Mouse (Mus musculus): ENCODE measurements around the gene Mok. TPM values are rescaled to one million over a fixed set of nuclear protein-coding genes. Genes with fewer than 3 reads are reported as not detected.
A peak's percentile ranks its signal among the peaks of the same experiment; 100 is the strongest.

Gene Mok
- polyA plus RNA-seq, 1 experiment from 2014 or later: 5.4 TPM

DNA sequence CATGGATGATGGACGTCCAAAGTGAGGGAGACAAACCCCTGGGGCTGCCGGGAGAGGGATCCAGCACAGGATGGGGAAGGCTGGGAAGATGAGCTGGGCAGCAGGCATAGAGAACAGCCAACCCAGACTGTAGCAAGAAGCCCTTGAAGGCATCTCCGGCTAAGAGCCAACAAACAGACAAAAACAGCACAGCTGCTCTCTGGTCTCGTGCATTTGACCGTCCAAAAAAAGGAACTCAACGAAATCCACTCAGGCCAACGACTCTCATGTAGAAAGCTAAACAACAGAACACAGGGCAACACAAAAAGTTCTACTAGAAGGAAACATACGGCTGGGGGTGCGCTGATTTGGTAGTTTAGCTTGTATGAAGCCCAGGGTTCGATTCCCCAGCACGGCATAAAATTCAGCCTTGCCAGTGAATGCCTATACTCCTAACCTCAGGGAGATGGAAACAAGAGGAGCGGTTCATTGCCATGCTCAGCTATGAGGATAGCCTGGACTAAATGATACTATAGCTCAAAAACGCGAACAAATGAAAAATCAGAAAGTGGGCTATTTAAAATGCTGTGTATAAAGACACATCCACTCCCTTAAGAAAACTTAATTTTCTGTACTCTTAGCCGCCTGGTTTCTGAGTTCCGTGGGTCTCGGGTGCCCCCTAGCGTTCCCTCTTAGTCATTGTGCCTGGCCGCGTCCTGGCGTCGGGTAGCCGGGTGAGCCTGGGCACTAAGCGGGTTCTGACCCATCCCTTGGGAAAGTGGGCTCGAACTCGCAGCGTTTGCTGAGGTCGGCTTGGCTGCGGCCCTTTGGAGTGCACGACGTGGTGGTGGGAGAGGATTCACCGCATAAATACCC is 2.7 kb upstream of the Mok start:
- Histone ChIP-seq H3K27me3 (ENCODE audit: control insufficient read depth, insufficient read depth, low read length) (no peaks in the 10 kb centered on the region), H3K27ac (ENCODE audit: low read length) (no peak overlapping the region), H3K4me2 (replicated peaks; ENCODE audit: low read depth, low read length) (peak overlapping the region; percentile 76), H3K4me1 (ENCODE audit: control insufficient read depth, insufficient read depth, low read length) (peaks cover 9% of the 10 kb centered on the region), H3K4me3 (ENCODE audit: low read depth, low read length) (peak overlapping the region; percentile 54), H3K9ac (replicated peaks; ENCODE audit: low read depth, low read length) (peak overlapping the region; percentile 21; the same call in 1 of the 2 replicates), H3K36me3 (ENCODE audit: control insufficient read depth, insufficient read depth, low read length) (no peaks in the 10 kb centered on the region), H3K9me3 (ENCODE audit: control insufficient read depth, low read depth, low read length) (no peaks in the 10 kb centered on the region)
- ATAC-seq (ENCODE audit: insufficient number of reproducible peaks, insufficient read depth, low FRiP score, low read depth): no peak
- WGBS: 17% methylated on average over 32 of the region's 32 CpGs

DNA sequence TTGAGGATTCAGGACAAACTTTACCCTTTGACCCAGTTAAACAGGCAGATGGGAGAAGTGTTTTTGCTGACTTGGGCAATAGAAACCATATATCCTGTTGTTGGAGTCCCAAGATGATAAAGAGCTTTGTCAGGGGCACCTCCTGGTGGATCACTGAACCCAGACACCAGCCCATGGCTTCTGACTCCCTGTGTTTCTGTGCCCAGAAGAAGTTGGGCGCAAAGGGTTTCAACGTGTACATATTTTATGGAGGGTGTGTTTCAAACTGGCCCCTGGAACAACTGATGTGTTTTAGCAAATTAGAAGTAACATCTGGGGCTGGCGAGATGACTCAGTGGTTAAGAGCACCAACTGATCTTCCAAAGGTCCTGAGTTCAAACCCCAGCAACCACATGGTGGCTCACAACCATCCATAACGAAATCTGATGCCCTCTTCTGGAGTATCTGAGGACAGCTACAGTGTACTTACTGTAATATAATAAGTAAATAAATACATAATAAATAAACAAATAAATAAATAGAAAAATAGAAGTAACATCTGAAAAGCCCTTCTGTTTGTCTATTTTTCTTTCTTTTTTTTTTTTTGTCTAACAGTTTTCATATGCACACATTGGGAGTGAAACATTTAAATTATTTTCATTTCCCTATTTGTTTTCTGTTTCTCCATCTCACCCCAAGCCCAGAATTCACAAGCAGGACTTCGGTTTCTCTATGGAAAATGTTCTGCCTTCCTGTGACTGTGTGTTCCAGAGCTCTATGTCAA is 1.2 kb upstream of the Mok start:
- H3K4me3 ChIP-seq (ENCODE audit: low read depth, low read length): no peak overlapping the region
- H3K9me3 ChIP-seq (ENCODE audit: control insufficient read depth, low read depth, low read length): no peaks in the 10 kb centered on the region

DNA sequence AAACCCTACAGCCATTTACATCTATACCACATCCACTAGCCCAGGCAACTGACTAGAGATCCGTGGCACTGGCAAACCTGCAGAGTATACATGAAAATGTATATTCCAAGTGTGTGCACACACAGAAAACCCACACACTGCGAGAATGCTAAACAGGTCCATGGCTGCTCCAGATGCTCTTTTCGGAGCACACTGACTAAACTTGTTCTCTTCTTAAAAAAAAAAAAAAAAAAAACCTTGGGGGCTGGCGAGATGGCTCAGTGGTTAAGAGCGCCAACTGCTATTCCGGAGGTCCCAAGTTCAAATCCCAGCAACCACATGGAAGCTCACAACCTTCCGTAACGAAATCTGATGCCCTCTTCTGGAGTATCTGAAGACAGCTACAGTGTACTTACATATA is 2.9 kb downstream of the Mok start:
- 86% methylated on average over 8 of the region's 8 CpGs for WGBS
- H3K4me3 ChIP-seq (ENCODE audit: low read depth, low read length): no peak overlapping the region
- no peaks in the 10 kb centered on the region for H3K27me3 ChIP-seq (ENCODE audit: control insufficient read depth, insufficient read depth, low read length)
- no peaks in the 10 kb centered on the region for H3K9me3 ChIP-seq (ENCODE audit: control insufficient read depth, low read depth, low read length)
- no peak overlapping the region for H3K27ac ChIP-seq (ENCODE audit: low read length)
- H3K4me1 ChIP-seq (ENCODE audit: control insufficient read depth, insufficient read depth, low read length): peaks cover 4% of the 10 kb centered on the region; the same call in 1 of the 2 replicates
- H3K36me3 ChIP-seq (ENCODE audit: control insufficient read depth, insufficient read depth, low read length): no peaks in the 10 kb centered on the region
- ATAC-seq (ENCODE audit: insufficient number of reproducible peaks, insufficient read depth, low FRiP score, low read depth): no peak
- no peak overlapping the region for H3K9ac ChIP-seq (replicated peaks; ENCODE audit: low read depth, low read length)
- no peak overlapping the region for H3K4me2 ChIP-seq (replicated peaks; ENCODE audit: low read depth, low read length)

More for the DNA sequence above, 1.2 kb upstream of the Mok start:
- Histone ChIP-seq H3K27me3 (ENCODE audit: control insufficient read depth, insufficient read depth, low read length) (no peaks in the 10 kb centered on the region), H3K27ac (ENCODE audit: low read length) (no peak overlapping the region), H3K4me1 (ENCODE audit: control insufficient read depth, insufficient read depth, low read length) (peaks cover 9% of the 10 kb centered on the region), H3K4me2 (replicated peaks; ENCODE audit: low read depth, low read length) (no peak overlapping the region), H3K36me3 (ENCODE audit: control insufficient read depth, insufficient read depth, low read length) (no peaks in the 10 kb centered on the region), H3K9ac (replicated peaks; ENCODE audit: low read depth, low read length) (no peak overlapping the region)
- ATAC-seq (ENCODE audit: insufficient number of reproducible peaks, insufficient read depth, low FRiP score, low read depth): no peak
- 69% methylated on average over 5 of the region's 5 CpGs for WGBS

DNA sequence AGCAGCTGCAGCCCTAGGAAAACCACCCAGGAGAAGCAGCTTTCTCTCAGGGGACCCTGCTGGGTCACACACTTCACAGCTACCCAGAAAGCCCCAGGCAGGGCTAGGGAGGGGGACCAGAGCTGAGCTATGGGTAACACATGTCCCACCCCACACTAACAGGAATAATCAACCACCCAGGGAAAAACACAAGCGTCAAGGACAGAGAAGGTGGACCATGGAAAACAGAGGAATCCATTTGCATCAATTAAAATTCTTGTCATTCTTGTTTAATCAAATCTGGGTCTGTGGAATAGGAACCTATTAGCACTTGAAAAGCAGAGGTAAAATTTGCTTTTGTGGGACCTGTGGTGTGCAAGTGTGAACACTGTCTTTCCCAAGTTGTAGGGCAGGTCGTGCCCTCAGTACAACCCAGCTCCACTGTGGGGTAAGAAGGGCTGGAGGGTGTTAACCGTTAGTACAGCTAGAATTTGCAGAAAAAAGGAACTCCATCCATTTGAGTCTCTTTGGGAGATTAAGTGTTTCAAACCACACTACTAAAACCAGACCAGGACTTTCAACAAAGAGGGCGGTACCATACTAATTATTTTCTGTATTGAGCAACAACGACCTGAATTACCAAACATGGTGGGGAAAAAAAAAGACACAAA is 3.4 kb downstream of the Mok start:
- 50% methylated on average over 5 of the region's 5 CpGs for WGBS
- Histone ChIP-seq H3K27me3 (ENCODE audit: control insufficient read depth, insufficient read depth, low read length) (no peaks in the 10 kb centered on the region), H3K9me3 (ENCODE audit: control insufficient read depth, low read depth, low read length) (no peaks in the 10 kb centered on the region), H3K9ac (replicated peaks; ENCODE audit: low read depth, low read length) (no peak overlapping the region), H3K4me1 (ENCODE audit: control insufficient read depth, insufficient read depth, low read length) (peaks cover 4% of the 10 kb centered on the region; the same call in 1 of the 2 replicates), H3K4me2 (replicated peaks; ENCODE audit: low read depth, low read length) (no peak overlapping the region), H3K27ac (ENCODE audit: low read length) (0 out of 2 replicates have a peak overlapping the region, but pooled peaks have one; percentile 11), H3K4me3 (ENCODE audit: low read depth, low read length) (no peak overlapping the region), H3K36me3 (ENCODE audit: control insufficient read depth, insufficient read depth, low read length) (no peaks in the 10 kb centered on the region)
- no peak for ATAC-seq (ENCODE audit: insufficient number of reproducible peaks, insufficient read depth, low FRiP score, low read depth)

DNA sequence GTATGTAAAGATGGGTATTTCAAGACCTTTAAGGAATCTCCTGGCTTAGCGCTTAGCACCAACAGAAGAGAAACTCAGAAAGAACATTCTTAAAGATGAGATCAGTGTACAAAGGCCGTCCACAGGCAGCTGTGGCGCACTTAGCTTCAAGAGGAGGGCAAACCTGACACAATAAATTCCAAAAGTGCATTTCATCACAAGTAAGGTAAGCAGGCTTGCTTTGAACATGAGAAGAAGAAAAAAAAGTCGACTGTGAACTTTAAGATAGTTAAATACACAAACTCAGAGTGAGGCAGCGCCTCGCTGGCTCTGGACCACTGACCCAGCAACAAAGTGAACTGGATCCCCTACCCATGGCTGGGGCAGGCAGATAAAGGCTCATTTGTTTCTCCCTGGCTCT is 4.0 kb downstream of the Mok start:
- no peaks in the 10 kb centered on the region for H3K36me3 ChIP-seq (ENCODE audit: control insufficient read depth, insufficient read depth, low read length)
- WGBS: 30% methylated on average over 6 of the region's 6 CpGs
- H3K4me1 ChIP-seq (ENCODE audit: control insufficient read depth, insufficient read depth, low read length): peaks cover 4% of the 10 kb centered on the region; the same call in 1 of the 2 replicates
- H3K4me2 ChIP-seq (replicated peaks; ENCODE audit: low read depth, low read length): no peak overlapping the region
- H3K27me3 ChIP-seq (ENCODE audit: control insufficient read depth, insufficient read depth, low read length): no peaks in the 10 kb centered on the region
- no peak overlapping the region for H3K4me3 ChIP-seq (ENCODE audit: low read depth, low read length)
- H3K9me3 ChIP-seq (ENCODE audit: control insufficient read depth, low read depth, low read length): no peaks in the 10 kb centered on the region
- H3K27ac ChIP-seq (ENCODE audit: low read length): 0 out of 2 replicates have a peak overlapping the region, but pooled peaks have one; percentile 11
- no peak for ATAC-seq (ENCODE audit: insufficient number of reproducible peaks, insufficient read depth, low FRiP score, low read depth)
- no peak overlapping the region for H3K9ac ChIP-seq (replicated peaks; ENCODE audit: low read depth, low read length)

DNA sequence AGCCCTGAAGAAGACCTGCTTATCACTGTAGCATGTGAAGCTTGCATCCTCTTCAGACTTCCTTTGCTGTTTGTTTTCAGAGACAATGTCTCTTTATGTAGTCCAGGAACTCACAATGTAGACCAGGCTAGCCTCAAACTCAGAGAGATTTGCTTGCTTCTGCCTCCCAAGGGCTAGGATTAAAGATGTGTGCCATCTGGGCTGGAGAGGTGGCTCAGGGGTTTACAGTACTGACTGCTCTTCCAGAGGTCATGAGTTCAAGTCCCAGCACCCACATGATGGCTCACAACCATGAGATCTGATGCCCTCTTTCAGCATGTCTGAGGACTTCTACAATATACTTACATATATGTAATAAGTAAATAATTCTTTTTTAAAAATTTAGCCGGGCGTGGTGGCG is 5.6 kb downstream of the Mok start:
- Histone ChIP-seq H3K4me3 (ENCODE audit: low read depth, low read length) (no peak overlapping the region), H3K27me3 (ENCODE audit: control insufficient read depth, insufficient read depth, low read length) (no peaks in the 10 kb centered on the region), H3K9me3 (ENCODE audit: control insufficient read depth, low read depth, low read length) (no peaks in the 10 kb centered on the region), H3K9ac (replicated peaks; ENCODE audit: low read depth, low read length) (no peak overlapping the region), H3K36me3 (ENCODE audit: control insufficient read depth, insufficient read depth, low read length) (no peaks in the 10 kb centered on the region), H3K27ac (ENCODE audit: low read length) (no peak overlapping the region), H3K4me2 (replicated peaks; ENCODE audit: low read depth, low read length) (no peak overlapping the region), H3K4me1 (ENCODE audit: control insufficient read depth, insufficient read depth, low read length) (peaks cover 4% of the 10 kb centered on the region; the same call in 1 of the 2 replicates)
- 94% methylated on average over 3 of the region's 3 CpGs for WGBS
- ATAC-seq (ENCODE audit: insufficient number of reproducible peaks, insufficient read depth, low FRiP score, low read depth): no peak

DNA sequence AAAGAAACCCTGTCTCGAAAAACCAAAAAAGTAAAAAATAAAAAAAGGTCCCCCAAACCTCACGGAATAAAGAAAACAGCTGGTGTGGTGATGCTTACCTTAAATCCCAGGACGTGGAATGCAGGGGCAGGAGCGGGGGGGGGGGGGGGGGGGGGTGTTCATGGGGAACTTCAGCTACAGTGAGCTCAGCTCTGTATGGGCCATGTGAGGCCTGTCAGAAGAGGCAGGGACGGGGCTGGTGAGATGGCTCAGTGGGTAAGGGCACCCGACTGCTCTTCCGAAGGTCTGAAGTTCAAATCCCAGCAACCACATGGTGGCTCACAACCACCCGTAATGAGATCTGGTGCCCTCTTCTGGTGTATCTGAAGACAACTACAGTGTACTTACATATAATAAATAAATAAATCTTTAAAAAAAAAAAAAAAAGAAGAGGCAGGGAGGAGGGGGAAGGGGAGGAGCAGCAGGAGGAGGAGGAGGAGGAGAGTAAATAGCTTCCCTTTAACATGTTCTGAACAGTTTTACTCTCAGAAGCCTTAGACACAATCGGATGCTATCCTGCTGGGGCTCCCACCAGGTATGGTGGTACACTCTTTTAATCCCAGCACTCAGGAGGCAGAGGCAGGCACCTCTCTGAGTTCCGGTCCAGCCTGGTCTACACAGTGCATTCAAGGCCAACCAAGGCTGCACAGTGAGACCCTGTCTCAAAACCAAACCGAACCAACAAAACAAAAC is 10.3 kb downstream of the Mok start:
- no peak for ATAC-seq (ENCODE audit: insufficient number of reproducible peaks, insufficient read depth, low FRiP score, low read depth)
- Histone ChIP-seq H3K27ac (ENCODE audit: low read length) (no peak overlapping the region), H3K27me3 (ENCODE audit: control insufficient read depth, insufficient read depth, low read length) (no peaks in the 10 kb centered on the region), H3K9me3 (ENCODE audit: control insufficient read depth, low read depth, low read length) (no peaks in the 10 kb centered on the region), H3K4me3 (ENCODE audit: low read depth, low read length) (no peak overlapping the region), H3K9ac (replicated peaks; ENCODE audit: low read depth, low read length) (no peak overlapping the region), H3K36me3 (ENCODE audit: control insufficient read depth, insufficient read depth, low read length) (no peaks in the 10 kb centered on the region), H3K4me1 (ENCODE audit: control insufficient read depth, insufficient read depth, low read length) (no peaks in the 10 kb centered on the region), H3K4me2 (replicated peaks; ENCODE audit: low read depth, low read length) (no peak overlapping the region)
- WGBS: 80% methylated on average over 9 of the region's 11 CpGs

DNA sequence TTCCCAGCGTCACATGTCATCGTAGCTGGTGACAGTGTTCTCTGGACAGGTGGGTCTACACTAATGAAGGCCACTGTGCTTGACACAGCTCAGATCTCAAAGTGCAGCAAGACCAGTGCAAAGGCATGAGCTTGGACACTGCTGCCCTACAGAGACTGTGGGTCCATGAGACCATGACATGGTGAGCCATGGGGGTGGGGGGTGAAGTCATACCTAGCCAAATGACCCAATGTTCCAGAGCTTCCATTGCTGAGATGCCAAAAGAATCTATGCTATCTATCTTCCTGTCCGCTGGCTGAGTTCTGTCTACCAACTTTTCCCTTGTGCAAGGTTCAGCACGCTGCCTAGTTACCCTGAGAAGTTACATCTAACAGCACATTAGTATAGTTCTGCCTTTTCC is 11.8 kb downstream of the Mok start:
- ATAC-seq (ENCODE audit: insufficient number of reproducible peaks, insufficient read depth, low FRiP score, low read depth): no peak
- Histone ChIP-seq H3K4me2 (replicated peaks; ENCODE audit: low read depth, low read length) (no peak overlapping the region), H3K27ac (ENCODE audit: low read length) (no peak overlapping the region), H3K4me3 (ENCODE audit: low read depth, low read length) (no peak overlapping the region), H3K27me3 (ENCODE audit: control insufficient read depth, insufficient read depth, low read length) (no peaks in the 10 kb centered on the region), H3K4me1 (ENCODE audit: control insufficient read depth, insufficient read depth, low read length) (no peaks in the 10 kb centered on the region), H3K9ac (replicated peaks; ENCODE audit: low read depth, low read length) (no peak overlapping the region), H3K9me3 (ENCODE audit: control insufficient read depth, low read depth, low read length) (no peaks in the 10 kb centered on the region), H3K36me3 (ENCODE audit: control insufficient read depth, insufficient read depth, low read length) (no peaks in the 10 kb centered on the region)
- WGBS: 93% methylated on average over 4 of the region's 4 CpGs
